Mouse (Mus musculus): ENCODE measurements around the gene Slc2a1.

GRCm38 (mm10) chr4:119138776-119139175, 30.3 kb downstream of the Slc2a1 start:
- TF ChIP-seq POLR2A (IDR thresholded peaks at IDR 0.05; ENCODE audit: borderline replicate concordance, control insufficient read depth, low read depth, low read length) = no peak
- no peak for TF ChIP-seq CTCF (IDR thresholded peaks at IDR 0.05; ENCODE audit: control insufficient read depth, insufficient read depth, low read length)
